ENCODE assay signal across 8 mouse cellular contexts in genomic region chr9:56864832-56865231, GRCm38 (mm10). TPM values are rescaled to one million over a fixed set of nuclear protein-coding genes. Genes with fewer than 3 reads are reported as not detected.
DNase-seq lines count a peak whose midpoint lies in the region; ATAC-seq and TF ChIP-seq lines count a peak whose summit lies in the region.

TSS of gene Cspg4 (plus strand) at chr9:56865033.

- H3K9ac ChIP-seq in heart, embryonic 16.5 days (ENCODE audit: low read length): peak within 1 kb of the TSS; percentile 89
- no peak within 1 kb of the TSS for H3K9ac ChIP-seq in liver, postnatal 0 days (replicated peaks)

- H3K4me2 ChIP-seq in heart, embryonic 16.5 days (ENCODE audit: low read depth, low read length): peak within 1 kb of the TSS; percentile 73
- peak within 1 kb of the TSS; percentile 42 for H3K4me2 ChIP-seq in liver, postnatal 0 days (ENCODE audit: low read depth, low read length)

- WGBS in forebrain, embryonic 10.5 days: 3% methylated on average over 24 of the region's 24 CpGs
- WGBS in heart, embryonic 16.5 days: 3% methylated on average over 22 of the region's 24 CpGs
- WGBS in liver, postnatal 0 days (ENCODE audit: insufficient replicate concordance): 7% methylated on average over 24 of the region's 24 CpGs

- peaks cover 61% of the 10 kb centered on the region for H3K27me3 ChIP-seq in forebrain, embryonic 10.5 days (ENCODE audit: poor library complexity, severe bottlenecking)
- H3K27me3 ChIP-seq in heart, embryonic 16.5 days (ENCODE audit: control insufficient read depth, insufficient read depth, low read length): no peaks in the 10 kb centered on the region
- peaks cover 11% of the 10 kb centered on the region; the same call in 1 of the 2 replicates for H3K27me3 ChIP-seq in liver, postnatal 0 days (ENCODE audit: insufficient read depth, low read length)

- H3K36me3 ChIP-seq in forebrain, embryonic 10.5 days (replicated peaks): no peaks in the 10 kb centered on the region
- peaks cover 2% of the 10 kb centered on the region for H3K36me3 ChIP-seq in heart, embryonic 16.5 days (ENCODE audit: control insufficient read depth, insufficient read depth)
- H3K36me3 ChIP-seq in liver, postnatal 0 days (replicated peaks; ENCODE audit: insufficient read depth, low read length): no peaks in the 10 kb centered on the region

- peak; percentile 42 for DNase-seq in adrenal gland, postnatal 25 days
- peak; percentile 53 for DNase-seq in forebrain, embryonic 10.5 days (ENCODE audit: extremely low spot score, low spot score)
- DNase-seq in kidney, postnatal 10 days: peak; percentile 89
- DNase-seq in liver, postnatal 0 days: no peak
- peak; percentile 72 for DNase-seq in ovary, postnatal 36 days (ENCODE audit: low spot score)
- no peak for DNase-seq in right cerebral cortex, adult 2 months (ENCODE audit: low spot score in 2 of 2)

- H3K4me1 ChIP-seq in forebrain, embryonic 10.5 days: peaks cover 35% of the 10 kb centered on the region
- peaks cover 60% of the 10 kb centered on the region for H3K4me1 ChIP-seq in heart, embryonic 16.5 days (ENCODE audit: control insufficient read depth, insufficient read depth, low read length)
- H3K4me1 ChIP-seq in liver, postnatal 0 days (ENCODE audit: insufficient read depth): no peaks in the 10 kb centered on the region

- peak within 1 kb of the TSS; percentile 47 for H3K4me3 ChIP-seq in forebrain, embryonic 10.5 days
- peak within 1 kb of the TSS; percentile 75 for H3K4me3 ChIP-seq in heart, embryonic 16.5 days (ENCODE audit: low read length)
- no peak within 1 kb of the TSS for H3K4me3 ChIP-seq in liver, postnatal 0 days (ENCODE audit: low read depth, low read length)

- H3K27ac ChIP-seq in forebrain, embryonic 10.5 days: peak within 1 kb of the TSS; percentile 36; the same call in 1 of the 2 replicates
- peak within 1 kb of the TSS; percentile 97 for H3K27ac ChIP-seq in heart, embryonic 16.5 days (ENCODE audit: low read length)
- no peak within 1 kb of the TSS for H3K27ac ChIP-seq in liver, postnatal 0 days (ENCODE audit: low read depth)

- TF ChIP-seq CTCF in liver, postnatal 0 days (IDR thresholded peaks at IDR 0.05; ENCODE audit: low read depth): no peak

- no peak for TF ChIP-seq EP300 in liver, postnatal 0 days (IDR thresholded peaks at IDR 0.05; ENCODE audit: low read depth)

- H3K9me3 ChIP-seq in forebrain, embryonic 10.5 days: no peaks in the 10 kb centered on the region
- no peaks in the 10 kb centered on the region for H3K9me3 ChIP-seq in heart, embryonic 16.5 days (replicated peaks; ENCODE audit: control insufficient read depth, low read length)
- no peaks in the 10 kb centered on the region for H3K9me3 ChIP-seq in liver, postnatal 0 days (ENCODE audit: low read length)

- peak; percentile 80 for ATAC-seq in heart, embryonic 16.5 days (replicated peaks; ENCODE audit: extremely low read depth, insufficient read depth, low FRiP score)
- ATAC-seq in liver, postnatal 0 days: no peak
- ATAC-seq in monocyte, adult 5-6 weeks (replicated peaks; ENCODE audit: insufficient number of reproducible peaks, low FRiP score, low TSS enrichment, poor library complexity, severe bottlenecking): no peak

RNA-seq across cellular contexts. Expression of gene Cspg4, which starts in this region (rescaled TPM):
- 10.0 and 10.4 TPM in 2 replicates for total RNA-seq in adrenal gland, postnatal 25 days (2021)
- 0.88 and 1.1 TPM in 2 replicates for polyA plus RNA-seq in forebrain, embryonic 10.5 days (2016; fragmentation: Nextera tagmentation; extraction: Ambion mirVana)
- 29.3 and 38.6 TPM in 2 replicates for polyA plus RNA-seq in heart, embryonic 16.5 days (2015; fragmentation: Nextera tagmentation; extraction: Ambion mirVana)
- polyA plus RNA-seq in liver, postnatal 0 days (2015; fragmentation: Nextera tagmentation; extraction: Ambion mirVana): 0.13 and 0.20 TPM in 2 replicates
- total RNA-seq in monocyte, adult 5-6 weeks (2017): not detected in 3 replicates

Comparison
In these comparisons a context has a peak if more than half of its experiments do, and no peak if none do; other contexts are left out.
1. RNA of gene Cspg4 (total RNA-seq): 10.0 to 10.4 TPM in adrenal gland, postnatal 25 days; not detected in monocyte, adult 5-6 weeks; every median in the first group is over 10 times any median in the second.
2. RNA of gene Cspg4 (polyA plus RNA-seq): 29.3 to 38.6 TPM in heart, embryonic 16.5 days; 0.88 to 1.1 TPM in forebrain, embryonic 10.5 days and 0.13 to 0.20 TPM in liver, postnatal 0 days; every median in the first group is over 10 times any median in the second.
3. DNase-seq: peak in adrenal gland, postnatal 25 days (single experiment), forebrain, embryonic 10.5 days (single experiment), kidney, postnatal 10 days (single experiment) and ovary, postnatal 36 days (single experiment); none in liver, postnatal 0 days (single experiment) and right cerebral cortex, adult 2 months (0 of 2).